Mouse (Mus musculus) lung, postnatal 4 days (tissue): ENCODE data around the gene Agmat.
"Not testable (repeated sequence)": the region's sequence is repeated elsewhere in the genome, so short reads cannot be mapped to it uniquely, and the experiment has no call there.

ENCODE experiments used
- DNase-seq, 2 experiments: peaks; one replicate each; pipeline ENCODE4 v3.0.0; 2021

The Agmat gene

DNA sequence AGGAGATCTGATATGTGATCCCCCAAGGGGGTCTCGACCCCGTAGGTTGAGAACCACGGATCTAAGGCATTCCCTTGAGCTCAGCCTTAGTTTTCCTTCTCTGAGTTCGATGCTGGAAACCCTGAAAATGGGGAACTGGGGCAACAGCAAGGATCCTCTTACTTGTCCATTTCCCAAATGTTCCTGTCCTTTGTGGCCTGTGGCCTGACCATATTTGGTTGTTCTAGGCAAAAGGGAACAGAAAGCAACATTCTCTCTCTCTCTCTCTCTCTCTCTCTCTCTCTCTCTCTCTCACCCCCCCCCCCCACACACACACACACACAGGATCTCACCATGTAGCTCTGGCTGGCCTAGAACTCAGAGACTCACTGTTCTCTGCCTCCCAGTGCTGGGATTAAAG is 9.6 kb upstream of the Agmat start:
- DNase-seq: no peak

GRCm38 (mm10) chr4:141738015-141738414 is 8.5 kb upstream of the Agmat start:
- DNase-seq: no peak

DNA sequence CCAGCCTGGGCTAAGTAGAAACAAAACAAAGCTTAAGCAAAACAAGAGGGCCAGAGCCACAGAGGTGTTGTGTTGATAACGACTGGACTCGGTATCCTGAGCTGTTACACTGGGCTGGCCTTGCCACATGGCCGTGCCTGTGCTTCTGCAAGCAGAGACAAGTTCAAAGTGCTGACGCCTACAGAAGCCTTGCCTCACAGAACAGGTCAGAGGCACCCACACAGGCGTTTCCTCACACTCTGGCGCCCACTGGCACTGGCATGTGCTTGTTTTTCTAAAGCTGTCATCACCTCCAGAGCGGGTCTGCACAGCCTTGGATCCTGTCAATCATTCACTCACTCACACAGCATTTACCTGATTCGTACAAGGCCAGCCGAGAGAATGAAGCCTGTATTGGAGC is 4.6 kb upstream of the Agmat start:
- no peak for DNase-seq

DNA sequence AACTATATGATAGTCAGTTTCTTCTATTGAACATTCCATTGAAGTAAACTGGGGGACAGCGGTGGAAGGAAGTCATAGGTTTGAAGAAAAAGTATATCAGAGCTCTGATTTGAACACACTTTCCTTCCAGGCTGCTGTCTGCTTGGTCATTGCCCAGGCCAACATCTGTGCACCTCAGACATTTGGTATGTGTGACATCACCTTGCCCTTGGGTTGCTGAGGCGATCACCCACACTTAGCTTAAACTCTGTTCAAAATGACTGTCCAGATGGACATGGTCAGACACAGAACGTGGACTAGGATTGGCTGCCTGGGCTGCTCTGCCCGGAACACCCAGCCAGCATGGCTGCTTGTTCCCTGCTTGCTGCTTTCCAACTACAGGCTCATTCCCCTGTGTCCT is 4.1 kb upstream of the Agmat start:
- DNase-seq: no peak

GRCm38 (mm10) chr4:141749557-141749956 is 3.1 kb downstream of the Agmat start:
- DNase-seq: no peak

GRCm38 (mm10) chr4:141750826-141751225 is 4.4 kb downstream of the Agmat start:
- no peak for DNase-seq

DNA sequence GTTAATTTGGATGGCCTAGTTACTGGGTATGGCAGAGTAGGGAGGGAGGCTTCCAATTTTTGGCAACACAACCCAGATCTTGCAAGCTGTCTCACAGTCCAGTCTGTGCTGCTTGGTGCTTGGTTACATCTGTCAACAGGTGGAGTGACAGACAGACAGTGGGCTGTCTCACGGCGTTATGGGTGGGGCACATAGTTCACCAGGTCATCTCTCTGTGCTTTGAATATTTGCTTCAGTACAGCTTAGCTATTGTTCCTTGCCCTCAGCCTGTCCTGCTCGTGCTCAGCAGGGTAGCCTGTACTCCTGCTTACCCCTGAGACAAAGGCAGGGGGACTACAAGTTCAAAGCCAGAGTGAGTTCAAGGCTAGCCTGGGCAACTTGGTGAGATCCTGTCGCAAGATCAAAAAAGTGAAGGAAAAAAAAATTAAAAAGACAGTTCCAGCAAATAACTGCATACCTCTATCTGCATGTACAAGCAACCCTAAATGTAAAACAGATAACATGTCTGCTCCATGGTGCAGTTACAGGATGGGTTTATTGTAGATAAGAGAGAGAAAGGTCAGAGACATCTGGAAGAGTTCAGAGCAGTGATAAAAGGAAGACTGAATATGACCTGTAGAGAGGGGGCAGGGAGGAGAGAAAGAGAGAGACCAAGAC is 5.1 kb downstream of the Agmat start:
- no peak for DNase-seq

DNA sequence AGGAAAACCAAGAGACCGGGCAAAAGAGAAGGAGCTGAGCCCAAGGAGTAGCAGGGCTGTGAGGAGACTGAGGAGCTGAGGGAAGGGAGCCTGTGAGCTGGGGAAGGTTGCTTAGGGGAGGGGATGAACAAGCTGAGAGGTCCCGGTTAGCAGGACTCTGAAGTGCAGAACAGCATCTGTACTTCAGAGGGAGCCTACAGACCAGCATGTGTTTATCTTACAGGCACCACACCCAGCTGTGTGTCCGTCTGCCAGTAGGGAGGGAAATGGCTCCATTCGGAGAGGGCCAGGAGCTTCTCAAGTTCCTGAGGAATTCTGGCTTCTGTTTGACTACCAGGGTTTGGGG is 5.6 kb downstream of the Agmat start:
- no peak for DNase-seq

GRCm38 (mm10) chr4:141755375-141755930 is 9.0 kb downstream of the Agmat start:
- no peak for DNase-seq

DNA sequence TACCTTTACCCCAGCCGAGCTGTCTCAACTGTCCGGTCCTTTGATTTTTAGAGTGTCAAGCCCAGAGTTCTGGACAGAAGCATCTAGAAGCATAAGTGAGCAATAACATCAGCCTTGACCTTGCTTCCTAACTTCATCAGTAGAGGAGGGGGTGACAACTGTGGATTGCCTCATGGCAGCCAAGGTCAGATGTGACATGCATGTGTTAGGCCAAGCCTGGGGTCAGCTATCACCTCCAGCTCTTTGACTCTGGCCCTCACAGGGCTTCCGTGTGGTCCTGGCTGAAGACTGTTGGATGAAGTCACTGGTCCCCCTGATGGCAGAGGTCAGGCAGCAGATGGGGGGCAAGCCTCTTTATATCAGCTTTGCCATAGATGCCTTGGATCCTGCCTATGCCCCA is 10.7 kb downstream of the Agmat start:
- no peak for DNase-seq

DNA sequence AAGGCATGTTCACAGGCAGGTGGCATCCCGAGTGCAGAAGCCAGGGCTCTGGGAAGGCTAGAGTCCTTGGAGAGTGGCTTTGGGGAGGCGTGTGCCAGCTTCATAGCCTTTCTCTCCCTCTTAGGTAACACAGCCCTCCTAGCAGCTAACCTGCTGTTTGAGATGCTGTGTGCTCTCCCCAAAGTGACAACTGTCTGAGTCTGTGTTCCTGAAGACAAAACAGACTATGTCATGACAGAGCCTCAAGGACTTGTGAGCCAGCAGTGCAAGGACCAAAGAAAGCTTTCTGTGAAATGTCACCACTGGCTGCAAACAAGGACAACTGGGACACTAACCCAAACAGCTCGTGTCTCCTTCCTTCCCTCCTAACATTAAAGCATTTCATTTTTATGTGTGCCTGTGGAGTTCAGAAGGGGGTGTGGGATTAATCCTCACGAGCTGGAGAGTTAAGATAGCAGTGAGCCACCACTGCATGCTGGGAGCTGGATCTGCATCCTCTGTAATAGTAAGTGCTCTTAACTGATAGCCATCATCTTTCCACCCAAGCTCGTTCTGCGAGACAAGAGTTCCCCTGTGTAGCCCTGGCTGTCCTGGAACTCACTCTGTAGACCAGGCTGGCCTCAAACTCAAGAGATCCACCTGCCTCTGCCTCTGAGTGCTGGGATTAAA is 12.5 kb downstream of the Agmat start:
- no peak for DNase-seq

DNA sequence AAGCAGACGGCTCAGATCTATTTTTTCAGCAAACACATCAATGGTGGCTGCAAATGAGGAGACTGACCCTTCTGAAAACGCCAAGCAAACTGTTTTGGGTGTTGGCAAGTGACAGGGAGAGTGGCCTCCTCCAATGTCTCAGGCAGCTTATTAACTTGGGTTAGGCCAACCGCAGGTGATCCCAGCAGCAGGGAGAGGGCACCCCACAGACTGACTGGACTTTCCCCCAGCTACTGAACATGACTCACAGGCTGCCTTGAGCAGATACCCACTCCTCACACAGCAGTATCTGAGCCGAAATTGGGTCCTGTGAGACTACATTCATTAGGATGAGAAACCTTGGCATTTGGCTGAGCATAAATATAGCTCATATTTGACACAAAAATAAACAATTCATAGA is 14.5 kb downstream of the Agmat start:
- DNase-seq: no peak

GRCm38 (mm10) chr4:141762102-141762598 is 15.7 kb downstream of the Agmat start:
- no peak for DNase-seq

GRCm38 (mm10) chr4:141763476-141763875 is 17.0 kb downstream of the Agmat start:
- DNase-seq: no peak

DNA sequence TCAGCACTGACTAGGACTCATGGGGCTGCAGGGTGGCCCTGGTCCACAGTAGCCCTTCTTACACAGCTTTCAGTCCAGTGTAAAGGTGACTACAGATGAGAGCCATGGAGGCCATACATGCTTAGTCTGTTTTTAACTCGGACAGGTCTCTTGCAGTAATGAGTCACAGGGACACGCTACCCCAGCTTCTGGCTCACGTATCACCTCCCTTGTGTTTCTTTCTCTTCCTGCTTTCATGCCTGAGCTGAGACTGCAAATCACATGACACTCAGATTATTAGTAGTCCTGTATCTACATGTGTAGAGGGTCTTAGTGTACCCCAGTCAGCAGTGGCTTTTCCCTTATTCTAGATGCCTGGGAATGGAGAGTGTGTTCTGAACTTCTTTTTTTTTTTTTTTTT is 18.5 kb downstream of the Agmat start:
- no peak for DNase-seq

DNA sequence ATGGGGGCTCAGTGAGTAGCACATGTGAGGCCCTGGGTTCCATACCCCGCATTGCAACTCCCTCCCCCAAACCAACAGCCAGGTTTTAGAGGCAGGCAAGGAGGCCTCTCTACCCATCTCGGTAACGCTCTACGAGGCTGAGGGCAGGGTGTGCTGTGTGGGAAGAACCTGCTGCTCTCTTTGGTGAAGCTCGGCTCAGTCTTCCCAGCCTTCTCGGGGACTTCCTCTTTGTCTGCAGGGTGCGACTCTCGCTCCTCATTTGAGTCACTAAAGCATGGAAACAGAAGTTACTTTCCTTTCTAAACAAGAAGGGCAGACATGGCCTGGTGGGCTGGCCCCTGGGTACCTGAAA is 19.8 kb downstream of the Agmat start:
- DNase-seq: no peak

DNA sequence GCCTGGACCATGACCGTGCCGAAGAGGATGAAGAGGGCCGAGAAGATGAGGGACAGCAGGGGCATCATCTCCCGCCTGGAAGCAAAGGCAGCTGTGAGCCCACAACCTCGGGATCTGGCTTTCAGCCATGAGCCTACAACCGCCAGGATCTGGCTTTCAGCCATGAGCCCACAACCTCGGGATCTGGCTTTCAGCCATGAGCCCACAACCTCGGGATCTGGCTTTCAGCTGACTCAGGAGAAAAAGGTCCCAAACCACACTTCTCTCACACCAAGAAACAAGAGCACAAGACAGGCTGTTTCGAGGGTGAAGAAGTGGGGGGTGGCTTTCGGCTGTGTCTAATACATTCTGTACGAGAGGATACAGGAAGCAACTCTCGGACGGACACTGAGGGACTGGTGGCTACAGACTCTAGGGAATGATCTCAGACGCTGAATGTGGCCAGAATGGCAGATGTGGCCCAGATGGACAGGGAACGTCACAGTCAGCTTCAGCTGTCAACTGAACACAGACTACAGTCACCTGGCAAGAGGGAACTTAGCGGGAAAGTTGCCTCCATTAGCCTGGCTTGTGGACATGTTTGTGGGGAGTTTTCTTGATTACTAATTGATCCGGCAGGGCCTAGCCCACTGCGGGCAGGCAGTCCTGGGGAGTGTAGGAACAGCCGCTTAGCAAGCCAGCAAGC is 20.3 kb downstream of the Agmat start:
- peak; percentile 55 to 73 for DNase-seq

- DNase-seq: peak; percentile 42 to 77
Measured at GRCm38 (mm10) chr4:141767353-141768036, 21.0 kb downstream of the Agmat start.

DNA sequence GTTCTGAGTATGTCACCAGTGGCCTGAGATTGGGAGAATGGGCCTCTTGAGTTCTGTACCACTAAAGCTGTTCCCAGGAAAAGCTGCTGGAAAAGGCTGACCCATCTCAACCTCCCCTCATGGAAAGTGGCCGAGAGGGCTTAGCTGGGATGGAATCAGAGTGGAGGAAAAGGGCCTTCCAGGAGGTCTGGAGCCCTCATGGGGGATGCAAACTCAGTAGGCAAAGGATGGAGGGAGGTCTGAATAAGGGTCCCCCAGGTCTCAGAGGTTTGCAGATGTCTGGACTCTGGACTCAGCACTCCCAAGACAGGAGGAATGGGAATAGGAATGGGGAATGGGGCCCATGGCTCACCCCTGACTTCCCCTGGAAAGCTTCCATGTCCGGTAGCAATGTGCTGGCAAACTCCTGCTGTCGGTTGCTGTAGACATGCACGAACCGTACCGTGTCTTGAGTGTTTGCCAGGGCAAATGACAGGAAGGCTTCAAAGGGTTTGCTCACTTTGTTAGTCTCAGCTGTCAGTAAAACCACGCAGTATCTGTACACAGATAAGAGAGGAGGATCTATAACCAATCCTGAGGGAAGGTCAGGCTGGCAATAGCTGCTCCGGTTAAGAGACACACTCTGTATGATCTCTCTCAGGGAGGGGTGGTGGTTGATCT is 23.2 kb downstream of the Agmat start:
- no peak for DNase-seq

DNA sequence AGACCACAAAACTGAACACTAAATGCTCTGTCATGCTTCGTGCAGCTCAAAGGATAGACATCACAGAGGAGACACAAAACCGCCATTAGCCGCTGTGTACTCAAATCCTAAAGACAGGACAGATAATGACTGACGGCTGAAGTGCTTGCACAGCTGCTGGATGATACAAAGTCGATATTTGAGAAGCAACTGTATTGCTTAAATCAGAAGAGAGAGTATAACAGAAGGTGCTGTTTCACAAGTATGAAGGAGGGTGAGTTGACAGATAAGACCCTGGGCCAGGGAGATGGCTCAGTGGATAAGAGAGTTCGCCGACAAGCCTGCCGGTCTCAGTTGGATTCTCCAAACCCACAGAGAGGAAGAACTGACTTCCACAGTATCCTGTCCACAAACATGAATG is 25.4 kb downstream of the Agmat start:
- DNase-seq: no peak

DNA sequence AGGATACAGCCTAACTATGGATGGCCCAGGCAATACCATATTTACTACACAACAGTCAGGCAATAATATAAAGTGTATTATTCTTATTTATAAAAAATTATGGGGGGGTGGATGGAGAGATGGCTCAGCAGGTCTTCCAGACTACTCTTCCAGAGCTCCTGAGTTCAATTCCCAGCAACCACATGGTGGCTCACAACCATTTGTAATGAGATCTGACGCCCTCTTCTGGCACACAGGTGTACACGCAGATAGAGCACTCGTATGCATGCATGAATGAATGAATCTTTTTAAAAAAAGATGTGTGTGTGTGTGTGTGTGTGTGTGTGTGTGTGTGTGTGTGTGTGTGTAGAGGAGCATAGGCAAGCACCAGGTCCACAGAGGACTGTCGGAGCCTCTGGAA is 26.5 kb downstream of the Agmat start:
- DNase-seq: not testable (repeated sequence)

DNA sequence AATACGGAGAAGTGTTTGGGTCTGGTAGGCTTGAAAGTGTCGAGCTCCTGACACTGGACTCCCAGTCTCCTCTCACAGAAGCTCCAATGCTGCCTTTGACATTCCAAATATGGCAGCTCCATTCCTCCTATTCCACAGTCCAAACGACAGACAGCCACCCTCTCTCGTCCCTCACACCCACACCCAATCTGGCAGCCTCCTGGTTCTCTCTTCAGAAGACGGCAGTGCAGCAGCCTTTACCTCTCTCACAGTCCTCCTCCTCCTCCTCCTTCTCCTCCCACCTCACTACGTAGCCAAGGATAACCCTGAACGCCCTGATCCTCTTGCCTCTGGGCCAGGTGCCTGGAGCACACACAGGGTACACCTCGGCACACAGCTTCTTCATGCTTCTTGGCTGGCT is 33.4 kb downstream of the Agmat start:
- DNase-seq: peak in 1 of 2 experiments; percentile 8
